Mouse (Mus musculus): Measurements from ENCODE around the gene Fgf18. TPM values are rescaled to one million over a fixed set of nuclear protein-coding genes. Genes with fewer than 3 reads are reported as not detected.
A peak's percentile ranks its signal among the peaks of the same experiment; 100 is the strongest.

Gene Fgf18
- total RNA-seq, 2 experiments from 2014 or later, result 3.4 to 4.0 TPM

DNA sequence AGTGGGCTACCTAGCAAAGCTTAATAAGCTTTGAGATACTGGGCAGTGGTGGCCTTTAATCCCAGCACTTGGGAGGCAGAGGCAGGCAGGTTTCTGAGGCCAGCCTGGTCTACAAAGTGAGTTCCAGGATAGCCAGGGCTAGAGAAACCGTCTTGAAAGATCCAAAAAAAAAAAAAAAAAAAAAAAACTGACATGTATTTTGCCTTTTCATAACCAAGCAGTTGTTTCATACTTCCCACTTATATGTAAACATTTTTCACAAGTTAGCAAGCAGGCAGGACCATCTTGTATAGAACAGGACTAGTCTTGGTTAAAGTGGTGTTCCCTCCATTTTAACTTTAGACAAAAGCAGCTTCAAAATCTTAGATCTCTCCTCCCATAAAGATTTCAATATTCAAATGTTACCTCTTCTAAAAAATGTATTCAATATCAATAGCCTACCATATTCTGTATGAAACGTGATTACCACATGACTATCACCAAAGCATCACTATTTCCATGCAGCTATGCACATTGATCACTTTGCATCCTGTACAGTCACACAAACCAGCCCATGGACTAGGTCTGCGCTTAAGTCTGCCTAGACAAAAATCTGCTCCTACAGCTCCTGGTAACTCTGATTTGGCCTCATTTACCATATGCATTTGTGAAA lies 4.1 kb upstream of the Fgf18 start:
- no peak for DNase-seq (ENCODE audit: low spot score in 2 of 2)

DNA sequence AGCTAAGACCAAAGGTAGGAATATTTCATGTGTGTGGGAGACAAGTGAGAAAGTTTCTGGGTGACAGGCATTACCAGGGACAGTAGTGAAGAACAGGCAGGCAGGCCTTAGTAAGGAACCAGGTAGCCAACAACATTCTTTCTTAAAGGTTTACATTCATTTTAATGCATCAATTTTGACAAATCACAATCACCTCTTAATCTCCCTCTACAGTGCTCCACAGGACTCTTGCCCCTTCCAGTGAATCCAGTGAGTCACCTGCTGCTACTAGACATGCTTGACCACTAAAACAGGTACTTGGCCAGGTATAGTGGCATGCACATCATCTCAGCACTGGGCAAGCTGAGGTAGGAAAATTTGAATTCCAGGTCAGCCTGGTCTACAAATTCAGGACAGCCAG lies 3.2 kb upstream of the Fgf18 start:
- DNase-seq (ENCODE audit: low spot score in 2 of 2), result no peak

DNA sequence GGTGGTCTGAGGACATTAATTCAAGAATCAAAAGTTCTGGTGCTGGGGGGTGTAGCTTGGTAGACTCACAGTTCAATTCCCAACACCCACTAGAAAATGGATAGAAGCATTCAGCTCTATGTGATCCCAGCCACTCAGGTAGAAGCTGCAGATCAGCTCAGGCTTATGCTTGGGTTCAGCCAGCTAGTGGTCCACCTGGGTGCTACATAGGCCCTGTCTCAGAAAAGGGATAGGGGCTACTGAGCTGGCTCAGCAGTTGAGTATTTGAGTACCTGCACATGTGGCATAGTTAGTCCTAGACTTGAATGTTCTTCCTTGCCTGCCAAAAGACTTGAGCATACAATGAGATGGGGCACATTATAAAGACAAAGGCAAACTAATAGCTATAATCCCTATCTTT lies 2.3 kb upstream of the Fgf18 start:
- DNase-seq (ENCODE audit: low spot score in 2 of 2), result no peak

DNA sequence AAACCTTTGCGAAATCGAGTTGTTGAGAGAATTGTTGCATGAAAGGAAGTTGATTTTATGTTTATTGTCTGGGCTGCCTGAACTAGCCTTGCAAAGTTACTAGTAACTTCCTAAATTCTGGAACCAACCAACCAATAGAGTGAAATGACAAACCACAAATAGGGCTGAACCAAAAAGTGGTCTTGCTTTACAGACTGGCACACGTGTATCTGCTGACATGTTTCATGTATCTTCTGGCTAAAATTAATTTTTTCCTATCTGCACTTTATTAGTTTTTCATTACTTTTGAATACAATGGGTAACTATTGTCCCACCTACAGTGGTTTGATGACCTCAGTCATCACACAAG lies 1.9 kb upstream of the Fgf18 start:
- no peak for DNase-seq (ENCODE audit: low spot score in 2 of 2)

DNA sequence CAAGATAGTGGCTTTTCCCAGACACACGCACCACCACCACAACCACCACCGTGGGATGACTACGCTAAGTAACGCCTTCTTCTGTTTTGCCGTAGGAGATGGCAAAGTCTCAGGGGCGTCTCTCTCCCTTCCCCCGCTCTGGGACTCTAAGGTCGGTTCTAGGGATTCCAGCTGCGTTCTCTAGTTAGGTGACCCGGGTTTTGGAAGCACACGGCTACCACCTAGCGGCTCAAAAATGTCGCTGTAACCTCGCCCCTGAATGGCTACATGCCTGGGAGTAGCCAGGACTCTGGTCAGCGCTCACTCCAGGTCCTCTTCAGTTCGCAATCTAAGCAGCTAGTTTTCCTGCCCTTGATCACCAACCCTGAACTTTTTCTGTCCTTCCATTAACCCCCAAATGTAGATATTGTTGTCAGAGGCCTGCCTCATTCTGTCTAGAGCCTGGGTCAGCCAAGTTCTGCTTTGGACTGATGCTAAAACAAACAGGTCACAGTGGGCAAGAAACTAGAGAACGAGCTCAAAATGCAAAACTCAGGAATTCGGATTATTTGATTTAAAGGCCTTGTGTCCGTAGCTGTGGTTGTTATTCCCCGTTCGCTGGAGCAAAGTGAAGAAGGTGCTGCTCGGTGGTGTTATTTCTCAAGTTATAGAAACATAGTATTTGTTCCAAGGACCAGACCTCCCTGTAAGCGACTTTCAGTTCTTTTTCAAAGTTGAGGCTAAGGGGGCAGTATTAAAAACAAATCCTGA lies 1.3 kb upstream of the Fgf18 start:
- peak; percentile 66 to 86 for DNase-seq (ENCODE audit: low spot score in 2 of 2)

DNA sequence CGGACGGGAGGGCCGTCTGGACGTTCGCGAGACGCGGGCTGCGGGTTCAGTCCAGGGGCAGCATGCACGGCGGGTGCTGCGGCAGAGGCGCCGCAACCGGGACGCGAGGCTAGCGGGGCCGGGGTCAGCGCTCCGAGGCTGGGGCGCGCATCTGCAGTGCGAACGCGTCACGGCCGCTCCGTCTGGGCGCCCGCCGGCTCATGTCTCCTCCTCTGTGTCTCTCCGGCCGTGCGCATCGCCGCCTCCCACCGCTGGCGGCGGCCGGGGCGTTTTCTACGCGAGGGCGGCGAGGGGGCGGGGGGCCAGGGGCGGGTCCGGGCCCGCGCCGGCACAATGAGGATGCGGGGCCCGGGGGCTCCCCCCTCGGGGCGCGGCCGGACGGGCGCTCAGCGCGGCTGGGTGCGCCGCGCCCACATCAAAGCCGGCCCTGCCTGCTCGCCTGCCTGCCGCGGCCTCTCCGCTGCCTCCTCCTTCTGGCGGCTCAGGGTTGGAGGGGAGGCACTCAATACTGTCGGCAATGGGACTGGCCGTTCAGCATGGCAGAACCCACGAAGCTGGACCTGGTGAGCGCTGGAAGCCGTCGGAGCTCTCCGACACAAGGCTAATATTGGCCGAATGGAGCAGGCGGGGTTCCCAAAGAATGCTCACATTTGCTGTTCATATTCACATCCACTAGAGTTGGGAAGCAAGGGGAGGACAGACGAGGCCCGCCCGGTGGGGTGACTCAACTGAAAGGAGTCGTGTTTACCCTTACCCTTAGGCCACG lies 555 bp upstream of the Fgf18 start:
- DNase-seq (ENCODE audit: low spot score in 2 of 2), result peak in 1 of 2 experiments; percentile 18

- peak in 1 of 2 experiments; percentile 7 for DNase-seq (ENCODE audit: low spot score in 2 of 2)
Measured at GRCm38 (mm10) chr11:33146651-33147131, 509 bp downstream of the Fgf18 start.

GRCm38 (mm10) chr11:33146143-33146497 lies 1.1 kb downstream of the Fgf18 start:
- DNase-seq (ENCODE audit: low spot score in 2 of 2), result peak; percentile 73 to 89

- peak in 1 of 2 experiments; percentile 6 for DNase-seq (ENCODE audit: low spot score in 2 of 2)
Measured at GRCm38 (mm10) chr11:33145201-33146142, 1.7 kb downstream of the Fgf18 start.

DNA sequence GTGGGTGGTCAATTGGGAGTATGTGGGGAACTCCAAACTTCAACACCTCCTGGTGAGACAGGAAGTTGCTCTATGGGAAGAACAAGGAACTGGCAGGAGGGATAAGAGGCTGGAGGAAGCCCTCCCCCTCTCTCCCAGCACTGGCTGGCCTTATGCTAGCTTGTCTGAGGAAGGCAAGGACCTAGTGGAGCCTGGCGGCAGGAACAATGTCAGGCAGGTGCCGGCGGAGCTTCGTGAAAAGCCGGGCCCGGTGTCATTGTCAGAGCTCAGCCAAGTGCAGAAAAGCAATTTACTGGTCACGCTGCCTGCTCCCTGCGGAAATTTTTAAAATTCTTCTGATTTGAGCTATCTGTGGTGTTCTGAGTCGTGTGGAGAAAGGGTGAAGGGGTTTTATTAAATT lies 3.3 kb downstream of the Fgf18 start:
- no peak for DNase-seq (ENCODE audit: low spot score in 2 of 2)

- DNase-seq (ENCODE audit: low spot score in 2 of 2), result no peak
Measured at GRCm38 (mm10) chr11:33142801-33143200, 4.4 kb downstream of the Fgf18 start.

GRCm38 (mm10) chr11:33140111-33140460 lies 7.1 kb downstream of the Fgf18 start:
- no peak for DNase-seq (ENCODE audit: low spot score in 2 of 2)

DNA sequence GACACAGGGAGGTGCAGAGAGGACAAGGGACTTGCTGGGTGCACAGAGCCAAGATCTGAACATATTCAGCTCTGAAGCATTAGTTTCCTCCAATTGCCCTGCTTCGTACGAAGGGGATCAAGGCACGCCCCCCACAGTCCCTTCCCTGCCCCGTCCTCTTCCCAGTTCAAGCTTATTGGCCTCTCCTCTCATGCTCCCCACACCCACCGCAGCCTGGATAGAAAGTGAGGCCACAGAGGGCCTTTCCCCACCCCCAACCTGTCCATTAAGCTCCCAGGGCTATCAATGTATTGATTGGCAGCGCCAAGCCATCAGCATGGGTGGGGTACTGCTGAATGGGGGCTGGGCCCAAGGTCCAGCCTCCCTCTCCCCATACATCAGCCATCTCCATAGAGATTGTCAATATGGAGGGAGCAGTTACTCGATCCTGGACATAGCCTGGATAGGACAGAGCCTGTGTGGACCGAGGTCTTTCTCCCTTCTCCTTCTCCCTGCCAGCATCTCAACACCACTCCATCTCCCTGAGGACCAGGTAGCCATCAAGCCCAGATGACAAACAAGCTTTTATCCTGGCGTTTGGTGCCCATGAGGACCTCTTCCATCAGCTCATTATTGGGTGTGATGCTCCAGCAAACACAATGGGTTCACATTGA lies 7.6 kb downstream of the Fgf18 start:
- no peak for DNase-seq (ENCODE audit: low spot score in 2 of 2)

DNA sequence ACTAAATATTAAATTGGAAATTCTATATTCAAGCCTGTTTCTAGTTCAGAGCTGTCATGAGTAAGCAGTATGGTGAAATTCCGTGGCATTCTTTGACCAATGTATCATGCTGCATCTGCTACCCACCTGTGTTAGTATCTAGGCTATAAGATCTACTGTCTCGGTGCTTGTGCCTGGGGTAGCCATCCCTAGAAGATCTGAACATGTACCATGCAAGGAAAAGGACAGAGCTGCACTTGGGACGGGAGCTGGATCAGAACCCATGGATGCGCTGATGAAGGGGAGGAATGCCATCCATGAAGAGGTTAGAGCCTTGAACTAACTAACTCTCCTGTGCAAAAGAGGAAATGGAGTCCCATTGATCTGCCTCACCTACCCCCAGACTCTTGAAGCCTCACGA lies 8.5 kb downstream of the Fgf18 start:
- DNase-seq (ENCODE audit: low spot score in 2 of 2), result no peak

GRCm38 (mm10) chr11:33134391-33134986 lies 12.7 kb downstream of the Fgf18 start:
- no peak for DNase-seq (ENCODE audit: low spot score in 2 of 2)

- DNase-seq (ENCODE audit: low spot score in 2 of 2), result no peak
Measured at GRCm38 (mm10) chr11:33132619-33133338, 14.4 kb downstream of the Fgf18 start.

GRCm38 (mm10) chr11:33127058-33127457 lies 20.1 kb downstream of the Fgf18 start:
- no peak for DNase-seq (ENCODE audit: low spot score in 2 of 2)

- DNase-seq (ENCODE audit: low spot score in 2 of 2), result no peak
Measured at GRCm38 (mm10) chr11:33122575-33123268, 24.5 kb downstream of the Fgf18 start.

DNA sequence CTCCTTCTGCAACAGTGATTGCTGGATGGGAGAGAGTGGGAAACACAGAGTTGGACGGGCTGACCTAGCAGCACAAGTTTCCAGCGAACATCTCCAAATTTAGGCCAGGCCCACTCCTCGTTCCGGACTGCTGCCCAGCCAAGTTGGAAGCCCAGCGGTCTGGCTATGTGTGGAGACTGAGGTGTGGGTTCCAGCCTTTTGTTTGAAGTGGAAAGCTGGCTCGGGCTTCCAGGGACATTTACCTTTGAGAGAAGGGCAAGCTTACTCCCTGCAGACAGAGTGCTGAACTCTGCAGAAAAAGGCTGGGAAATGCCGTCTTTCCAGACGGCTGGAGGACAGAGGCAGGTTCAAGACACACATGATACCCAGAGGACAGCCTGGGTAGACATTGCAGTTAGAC lies 27.6 kb downstream of the Fgf18 start:
- DNase-seq (ENCODE audit: low spot score in 2 of 2), result no peak

Measured in layer of hippocampus, adult 18-20 months (tissue).